Mouse (Mus musculus): ENCODE measurements around the gene 1700056E22Rik.
A peak's percentile ranks its signal among the peaks of the same experiment; 100 is the strongest.

The 1700056E22Rik gene

DNA sequence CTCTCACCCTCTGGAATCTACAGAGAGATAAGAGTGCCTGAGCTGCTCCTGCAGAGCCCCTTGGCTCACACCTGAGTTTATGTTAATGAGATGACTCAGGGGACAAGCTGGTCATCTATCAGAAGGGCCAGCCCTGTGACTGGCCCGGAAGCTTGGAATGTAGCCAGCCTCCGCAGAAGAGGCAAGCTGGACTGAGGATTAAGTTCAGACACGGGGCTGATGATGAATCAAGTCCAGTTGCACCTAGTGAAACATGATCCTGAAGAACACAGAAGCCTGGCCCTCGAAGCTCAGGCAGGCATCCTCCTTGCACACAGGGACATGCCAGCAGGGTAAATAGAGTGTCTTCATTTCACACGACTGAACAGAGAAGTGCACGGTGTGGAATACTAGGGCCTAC, 17.7 kb upstream of the 1700056E22Rik start:
- no peak for DNase-seq (ENCODE audit: low spot score in 2 of 2)

DNA sequence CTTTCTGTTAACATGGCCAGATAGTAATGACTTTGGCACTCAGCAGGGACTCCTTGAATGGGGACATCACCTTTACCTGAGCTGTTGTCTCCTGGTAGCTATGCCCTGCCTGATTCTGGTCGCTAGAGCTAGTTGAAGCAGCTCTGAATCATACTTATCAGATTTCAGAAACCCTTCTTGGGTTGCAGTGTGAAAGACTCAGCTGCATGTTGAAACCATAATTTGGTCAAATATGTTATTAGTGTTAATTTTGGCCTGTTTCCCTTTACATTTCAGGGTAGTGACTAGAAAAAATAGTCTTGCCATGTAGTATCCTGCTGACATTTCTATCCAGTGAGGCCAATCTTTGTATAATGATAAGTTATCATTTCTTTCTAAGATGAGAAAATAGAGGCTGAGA, 17.2 kb upstream of the 1700056E22Rik start:
- DNase-seq (ENCODE audit: low spot score in 2 of 2), result no peak

DNA sequence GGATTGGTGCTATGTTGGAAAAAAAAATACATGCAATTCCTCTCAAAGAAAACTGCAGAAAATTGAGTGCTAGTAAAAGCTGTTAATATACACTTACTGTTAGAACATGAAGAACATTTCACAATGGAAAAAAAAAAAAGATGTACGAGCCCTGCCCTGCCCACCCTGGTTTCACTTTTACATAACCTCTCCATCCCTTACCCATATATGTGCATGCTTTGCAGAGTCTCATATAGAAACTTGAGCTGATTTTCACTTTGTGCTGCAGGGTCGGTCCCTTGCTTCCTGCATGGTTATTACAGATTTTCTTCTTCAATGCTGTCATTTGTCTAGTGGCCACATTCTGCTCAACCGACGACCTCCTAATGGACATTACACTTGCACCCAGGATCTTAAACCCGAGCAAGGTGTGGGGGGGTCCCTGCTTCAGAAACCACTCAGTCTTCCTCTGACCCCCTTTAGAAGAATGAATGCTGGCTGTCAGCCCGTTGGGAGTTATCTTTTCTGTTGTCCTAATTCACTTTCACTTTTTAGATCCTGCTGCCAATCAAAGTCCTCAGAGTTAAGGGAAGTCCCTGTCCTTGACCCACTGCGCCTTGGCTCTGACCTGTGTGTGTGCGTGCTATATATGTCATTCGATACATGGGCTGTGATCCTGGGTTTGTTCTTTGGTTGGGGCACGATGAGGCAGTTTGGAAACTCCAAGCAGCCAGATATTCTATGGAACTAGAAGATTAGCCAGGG, 14.7 kb upstream of the 1700056E22Rik start:
- no peak for DNase-seq (ENCODE audit: low spot score in 2 of 2)

DNA sequence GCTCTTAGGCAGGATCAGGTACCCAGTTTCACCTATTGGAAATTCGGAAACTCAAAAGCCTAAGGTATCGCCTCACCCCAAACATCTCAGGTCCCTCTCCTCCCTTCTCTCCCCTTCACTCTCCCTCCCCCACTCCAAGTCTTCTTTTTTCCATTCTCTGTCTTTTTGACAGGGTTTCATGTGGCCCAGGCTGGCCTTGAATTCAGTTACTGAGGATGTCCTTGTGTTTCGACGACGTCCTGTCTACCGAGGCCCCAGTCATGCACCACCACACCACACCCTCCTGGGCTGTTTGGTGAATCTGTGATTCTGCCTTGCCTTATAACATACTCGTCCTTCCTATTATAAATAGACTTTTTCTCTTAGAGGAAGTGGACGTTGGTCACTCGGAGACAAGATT, 13.7 kb upstream of the 1700056E22Rik start:
- no peak for DNase-seq (ENCODE audit: low spot score in 2 of 2)

DNA sequence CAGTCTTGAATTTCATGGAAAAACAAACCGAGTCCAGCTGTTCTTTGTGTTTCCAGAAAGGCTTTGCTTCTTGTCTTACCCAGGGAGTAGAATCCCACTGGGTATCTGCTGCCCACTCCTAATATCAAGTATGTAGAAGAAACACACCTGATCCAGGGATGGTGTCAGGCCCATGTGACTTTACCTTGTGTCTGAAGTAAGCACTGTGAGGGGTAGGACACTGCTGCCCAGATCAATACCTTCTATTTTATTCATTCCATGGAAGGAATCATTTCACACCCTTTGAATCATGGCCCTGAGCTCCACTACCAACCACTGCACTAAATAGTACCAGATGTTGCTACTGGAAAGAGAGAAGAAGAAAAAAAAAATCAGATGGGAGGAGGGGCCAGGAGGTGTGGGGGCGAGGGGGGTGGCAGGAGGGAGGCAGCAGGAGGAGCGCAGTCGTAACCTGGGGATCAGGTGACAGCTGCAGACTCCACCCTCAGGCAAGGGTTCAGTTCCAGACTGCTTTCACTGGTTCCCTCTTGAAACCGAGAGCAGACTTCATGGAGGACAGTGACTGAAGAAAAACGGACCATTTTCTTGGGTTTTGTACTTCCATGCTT, 12.1 kb upstream of the 1700056E22Rik start:
- peak in 1 of 2 experiments; percentile 29 for DNase-seq (ENCODE audit: low spot score in 2 of 2)

DNA sequence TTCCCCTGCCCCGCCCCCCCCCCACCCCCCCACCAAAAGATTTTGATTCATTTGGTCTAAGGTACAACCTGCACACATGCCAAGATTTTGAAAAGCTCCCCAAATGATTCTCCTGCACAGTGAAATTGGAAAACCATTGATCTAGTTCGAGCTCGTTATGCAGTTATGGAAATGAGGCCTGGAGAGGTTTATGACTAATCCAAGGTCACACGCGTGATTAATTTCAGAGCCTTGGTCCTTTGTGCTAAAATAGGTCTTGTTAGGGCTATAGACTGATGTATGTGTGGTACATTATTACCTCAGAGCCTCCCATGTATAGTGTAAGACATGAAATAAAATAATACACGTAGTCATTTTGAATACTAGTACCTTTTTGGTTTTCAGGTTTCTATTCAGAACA, 9.3 kb upstream of the 1700056E22Rik start:
- no peak for DNase-seq (ENCODE audit: low spot score in 2 of 2)

DNA sequence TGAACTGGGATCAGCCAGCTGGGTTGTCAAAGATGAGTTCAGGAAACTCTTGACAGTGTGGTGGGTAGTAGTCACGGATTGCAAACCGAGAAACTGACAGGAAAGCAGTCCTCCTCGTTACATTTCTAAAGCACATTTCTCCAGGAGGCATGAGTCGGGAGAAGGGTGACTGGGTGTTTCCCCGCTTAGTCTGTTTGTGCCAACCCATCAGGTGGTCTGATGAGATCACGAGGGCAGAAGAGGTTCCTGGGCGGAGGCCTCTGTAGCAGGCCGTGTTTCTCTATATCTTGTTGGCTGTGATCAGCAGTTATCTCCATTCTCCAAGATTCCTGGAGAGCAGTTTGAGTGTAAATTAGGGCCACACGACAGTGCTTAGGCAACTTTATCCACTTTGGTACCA, 8.6 kb upstream of the 1700056E22Rik start:
- DNase-seq (ENCODE audit: low spot score in 2 of 2), result no peak

DNA sequence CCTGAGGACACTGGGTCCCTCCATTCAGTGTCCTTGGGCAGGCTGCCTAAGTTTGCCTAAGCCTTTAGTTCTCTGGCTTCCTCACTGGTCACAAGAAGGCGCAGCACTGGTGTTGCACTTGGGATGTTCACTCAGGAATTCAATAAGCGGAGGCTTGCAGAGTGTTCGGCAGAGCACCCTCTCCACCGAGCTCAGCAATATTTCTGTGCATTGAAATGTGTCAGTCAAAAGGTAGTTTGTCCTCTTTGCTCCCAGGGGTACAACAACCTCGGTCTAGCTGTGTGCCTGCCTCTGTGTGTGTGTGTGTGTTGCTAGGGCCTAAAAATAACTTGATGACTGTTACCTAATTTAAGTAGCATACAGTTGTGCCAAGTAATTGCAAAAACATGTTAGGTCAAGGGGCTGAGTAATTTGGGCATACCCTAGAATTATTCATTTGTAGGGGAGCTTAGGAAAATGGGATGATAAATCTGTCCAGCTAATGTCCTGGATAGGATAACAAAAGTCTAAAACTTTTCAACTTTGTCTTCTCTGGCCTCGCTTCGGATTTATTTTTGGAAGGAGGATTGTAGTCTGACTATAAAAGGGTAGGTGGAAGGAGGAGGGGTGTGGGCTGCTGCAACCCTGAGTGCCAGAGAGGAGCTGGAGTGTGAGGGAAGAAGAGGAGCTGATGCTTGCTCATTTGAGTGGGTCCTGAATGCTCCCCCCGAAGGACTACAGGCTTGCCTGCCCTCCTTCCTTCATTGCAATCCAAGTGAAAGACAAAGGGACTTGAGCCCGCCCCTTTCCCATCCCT, 7.9 kb upstream of the 1700056E22Rik start:
- DNase-seq (ENCODE audit: low spot score in 2 of 2), result no peak

DNA sequence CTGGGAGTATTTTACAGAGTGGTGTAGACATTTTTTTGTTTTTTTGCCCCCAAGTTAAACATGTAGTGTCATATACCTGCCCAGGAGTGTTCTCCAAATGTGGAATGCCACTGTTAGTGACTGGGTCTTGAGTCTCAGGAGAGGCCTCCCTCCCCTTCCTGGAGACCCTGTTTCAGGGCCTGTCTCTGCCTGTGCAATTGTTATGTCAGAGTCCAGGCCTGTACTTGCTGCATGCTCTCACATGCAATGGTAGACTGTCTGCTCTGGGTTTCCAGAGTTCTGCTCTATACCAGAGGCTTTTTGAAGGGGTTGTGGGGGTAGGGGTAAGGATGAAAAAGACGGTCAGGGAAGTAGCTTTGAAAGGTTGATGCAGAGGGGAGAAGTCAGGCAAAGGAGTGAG, 6.8 kb upstream of the 1700056E22Rik start:
- DNase-seq (ENCODE audit: low spot score in 2 of 2), result no peak

DNA sequence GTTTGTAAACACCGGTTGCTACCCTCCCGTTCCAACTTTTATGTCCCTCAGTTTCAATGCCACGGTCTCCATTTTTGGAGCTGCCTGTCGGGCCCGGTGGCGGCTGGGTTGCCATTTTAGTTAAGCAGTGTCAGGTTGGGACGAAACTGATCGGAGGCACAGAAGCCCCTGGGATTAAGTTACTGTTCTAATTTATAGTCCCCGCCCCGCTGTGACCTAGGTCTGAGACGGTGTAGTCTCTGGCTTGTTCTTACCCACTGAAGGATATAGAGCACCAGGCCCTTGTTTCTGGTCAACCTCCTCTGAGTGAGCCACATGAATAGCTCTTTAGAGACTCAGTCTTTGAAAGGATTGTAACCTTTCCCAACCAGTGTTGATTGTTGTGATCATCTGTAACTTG, 6.1 kb upstream of the 1700056E22Rik start:
- no peak for DNase-seq (ENCODE audit: low spot score in 2 of 2)

DNA sequence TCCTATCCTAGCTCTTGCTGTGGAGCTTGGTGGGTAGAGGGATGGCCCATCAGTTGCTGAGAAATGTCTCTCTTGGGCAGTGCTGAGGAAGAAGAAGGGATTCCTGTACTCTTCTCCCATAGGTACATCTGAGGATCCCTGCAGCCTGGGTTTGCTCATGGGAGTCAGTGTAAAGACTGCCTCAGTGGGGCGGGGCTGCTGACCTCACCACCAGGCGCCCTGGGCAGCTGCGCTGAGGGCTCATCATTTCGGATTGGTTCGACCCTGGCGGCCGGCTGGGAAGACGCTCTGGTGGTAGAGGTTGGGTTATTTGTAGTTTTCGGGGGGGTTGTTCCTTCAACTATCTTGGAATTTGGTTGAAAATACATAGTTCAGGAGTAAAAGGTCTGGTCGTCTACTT, 5.2 kb upstream of the 1700056E22Rik start:
- no peak for DNase-seq (ENCODE audit: low spot score in 2 of 2)

DNA sequence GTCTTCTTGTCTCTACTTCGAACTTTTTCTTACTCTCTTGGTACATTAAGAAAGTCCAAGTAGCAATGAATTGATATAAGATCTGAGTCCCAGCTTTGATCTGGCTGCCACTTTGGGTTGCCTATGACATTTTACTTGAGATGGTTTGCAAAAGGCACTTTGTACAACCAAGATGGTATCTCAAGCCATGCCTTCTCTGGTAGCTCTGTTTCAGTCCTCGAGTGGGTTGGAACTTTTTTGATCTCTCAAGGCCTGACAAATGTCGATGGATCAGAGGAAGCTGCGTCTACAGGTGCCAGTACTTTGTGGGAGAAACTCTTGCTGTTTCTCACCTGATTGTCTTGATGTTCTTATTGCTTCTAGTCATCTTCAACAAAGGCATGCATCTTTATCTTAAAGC, 3.7 kb upstream of the 1700056E22Rik start:
- no peak for DNase-seq (ENCODE audit: low spot score in 2 of 2)

DNA sequence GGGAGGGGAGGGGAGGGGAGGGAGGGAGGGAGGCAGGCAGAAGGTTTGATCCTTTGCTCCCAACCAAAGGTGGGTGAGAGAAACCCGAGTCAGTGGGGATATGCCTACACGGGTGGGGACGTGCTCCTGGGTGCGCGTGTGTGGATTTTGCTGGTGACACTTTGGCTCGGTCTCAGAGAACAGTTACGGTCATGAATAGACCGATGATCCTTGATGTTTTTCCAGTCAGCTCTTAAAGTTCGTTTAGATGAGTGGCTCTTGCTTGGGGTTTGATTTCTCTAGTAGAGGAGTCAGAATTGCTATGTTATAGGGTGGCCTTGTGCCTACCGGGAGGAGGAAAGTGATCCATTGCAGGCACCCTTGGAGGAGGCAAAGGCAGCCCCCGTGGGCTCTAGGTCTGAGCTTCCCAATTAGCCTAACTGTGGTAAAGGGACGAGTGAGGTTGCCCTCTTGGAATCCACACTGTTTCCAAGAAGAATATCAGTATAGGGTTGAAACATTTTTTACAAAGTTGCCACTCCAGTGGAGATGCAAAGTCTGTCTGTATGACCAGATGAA, 1.3 kb upstream of the 1700056E22Rik start:
- no peak for DNase-seq (ENCODE audit: low spot score in 2 of 2)

DNA sequence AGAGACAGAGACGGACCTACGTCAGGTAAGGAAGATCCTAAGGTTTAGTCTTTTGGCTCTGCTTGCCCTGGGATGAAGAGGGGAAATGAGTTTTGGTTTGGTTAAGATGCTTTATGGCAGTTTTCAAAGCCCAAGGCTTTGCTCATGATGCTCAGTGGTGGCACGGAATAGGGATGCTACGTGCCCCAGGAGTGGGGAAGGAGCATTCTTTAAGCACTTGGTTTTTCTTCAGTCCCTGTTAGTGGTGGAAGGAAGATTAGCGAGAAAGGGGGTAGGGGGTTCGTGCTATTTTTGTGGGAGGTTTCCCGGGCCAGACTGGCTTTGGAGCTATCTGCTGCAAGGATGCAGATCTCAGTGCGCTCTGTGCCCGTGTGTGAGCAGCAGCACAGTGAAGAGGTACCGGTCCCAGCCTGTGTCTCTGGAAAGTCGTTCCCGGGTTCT, 660 bp upstream of the 1700056E22Rik start:
- peak; percentile 36 to 37 for DNase-seq (ENCODE audit: low spot score in 2 of 2)

DNA sequence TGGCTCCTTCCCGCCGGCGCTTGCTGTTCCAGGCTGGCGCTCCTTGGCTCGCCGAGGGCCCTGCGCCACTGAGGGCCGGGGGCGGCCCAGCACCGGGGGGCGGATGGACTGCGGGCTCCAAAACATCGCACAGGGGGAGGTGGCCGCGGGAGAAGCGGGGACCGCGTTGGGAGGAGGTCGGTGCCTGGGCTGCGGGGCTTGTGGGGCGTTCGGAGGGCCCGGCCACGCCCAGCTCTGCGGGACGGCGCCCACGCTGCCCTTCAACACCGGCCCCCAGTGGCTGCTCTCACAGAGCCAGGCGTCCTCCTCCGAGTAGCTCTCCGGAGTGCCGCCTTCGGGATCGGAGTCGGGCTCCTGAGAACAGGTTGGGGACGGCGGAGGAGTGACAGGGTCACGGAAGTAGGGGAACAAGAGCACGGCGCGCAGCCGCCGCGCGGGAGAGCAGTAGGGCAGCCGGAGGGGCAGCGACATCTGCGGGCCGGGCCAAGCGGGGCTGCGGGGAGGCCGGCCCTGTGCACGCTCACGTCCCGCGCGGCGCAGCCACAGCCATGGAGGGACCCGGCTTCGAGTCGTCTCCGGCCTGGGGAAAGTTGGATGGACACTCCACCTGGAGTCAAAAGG, 601 bp downstream of the 1700056E22Rik start:
- DNase-seq (ENCODE audit: low spot score in 2 of 2), result peak; percentile 77 to 78

DNA sequence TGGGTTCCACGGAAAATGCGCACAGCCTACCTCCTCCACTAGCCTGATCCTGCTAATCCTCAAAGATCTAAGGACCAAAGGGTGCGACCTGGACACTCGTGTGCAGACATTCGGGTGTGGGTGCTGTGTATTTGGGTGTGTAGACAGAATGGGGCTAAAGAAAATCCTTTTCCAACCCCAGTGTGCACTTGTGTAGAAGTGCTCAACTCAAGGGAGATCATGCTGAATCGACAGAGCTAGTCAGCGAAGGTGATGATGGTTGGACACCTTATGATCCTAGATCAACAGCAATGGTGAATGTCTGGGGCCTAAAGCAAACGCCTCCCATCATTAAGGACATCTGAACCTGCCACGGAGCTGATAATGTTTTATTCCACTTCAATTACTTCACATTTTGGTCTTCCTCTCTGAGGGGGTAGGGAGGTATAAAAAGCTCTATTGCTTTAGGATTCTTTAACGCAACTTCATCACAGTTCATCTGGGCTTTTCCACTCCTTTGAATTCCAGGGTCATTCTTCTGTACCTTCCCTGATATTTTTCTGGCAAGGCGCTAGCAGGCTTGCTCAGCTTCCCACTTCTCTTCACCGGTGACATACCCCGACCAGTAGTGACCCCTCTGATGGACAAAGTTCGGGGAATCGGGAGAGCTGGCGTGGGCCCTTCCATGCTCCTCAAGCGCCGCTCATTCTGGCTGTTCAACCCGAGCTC, 1.3 kb downstream of the 1700056E22Rik start:
- no peak for DNase-seq (ENCODE audit: low spot score in 2 of 2)

DNA sequence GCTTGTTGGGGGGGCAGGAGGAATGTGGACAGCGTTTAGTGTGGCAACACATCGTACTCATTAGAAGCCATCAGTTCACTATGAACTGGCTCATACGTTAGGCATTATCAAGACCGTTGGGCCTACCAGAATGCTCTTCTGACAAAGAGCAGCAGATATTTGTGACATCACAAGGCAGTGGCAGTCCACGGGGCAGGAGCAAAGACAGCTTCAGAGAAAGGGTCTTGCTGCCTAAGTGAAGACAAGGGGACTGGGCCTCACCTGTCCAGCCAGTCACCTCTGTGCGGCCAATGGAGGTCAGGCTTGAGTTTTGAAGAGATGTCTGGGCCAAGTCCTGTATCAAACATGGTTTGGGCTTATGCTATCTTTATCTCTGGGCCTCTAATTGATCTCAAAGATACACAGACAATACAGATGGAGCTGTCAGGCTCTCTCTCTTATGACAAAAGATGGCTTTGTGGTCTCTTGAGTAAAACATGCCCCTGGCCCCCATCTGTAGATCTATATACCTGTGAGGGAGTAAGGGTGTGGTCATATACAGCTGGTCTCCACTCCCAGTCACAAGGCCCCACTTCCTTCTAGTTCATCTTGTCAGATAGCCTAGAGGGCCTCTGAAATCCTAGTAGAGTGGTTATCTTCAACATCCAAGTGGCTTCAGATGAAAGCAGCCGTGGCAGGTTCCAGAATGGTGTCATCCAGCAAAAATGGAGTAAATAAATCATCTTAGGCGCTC, 3.9 kb downstream of the 1700056E22Rik start:
- no peak for DNase-seq (ENCODE audit: low spot score in 2 of 2)

DNA sequence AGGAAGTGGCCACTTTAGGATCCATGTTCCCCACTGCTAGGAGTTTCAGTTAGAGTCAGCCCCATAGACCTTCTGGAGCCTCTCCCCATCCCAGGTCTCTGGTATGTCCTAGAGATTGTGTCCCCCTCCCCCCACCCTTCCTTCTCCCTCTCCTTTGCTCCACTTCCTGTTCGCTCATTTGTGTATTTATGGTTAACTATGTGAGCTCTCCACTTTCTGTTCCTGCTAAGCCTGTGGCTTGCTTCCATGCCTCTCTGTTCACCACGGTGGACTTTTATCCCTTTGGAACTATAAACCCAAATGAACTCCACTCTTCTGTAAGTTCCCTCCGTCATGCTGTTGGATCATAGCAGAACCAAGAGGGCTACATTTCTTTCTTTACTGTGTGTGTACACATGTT, 7.1 kb downstream of the 1700056E22Rik start:
- DNase-seq (ENCODE audit: low spot score in 2 of 2), result no peak

DNA sequence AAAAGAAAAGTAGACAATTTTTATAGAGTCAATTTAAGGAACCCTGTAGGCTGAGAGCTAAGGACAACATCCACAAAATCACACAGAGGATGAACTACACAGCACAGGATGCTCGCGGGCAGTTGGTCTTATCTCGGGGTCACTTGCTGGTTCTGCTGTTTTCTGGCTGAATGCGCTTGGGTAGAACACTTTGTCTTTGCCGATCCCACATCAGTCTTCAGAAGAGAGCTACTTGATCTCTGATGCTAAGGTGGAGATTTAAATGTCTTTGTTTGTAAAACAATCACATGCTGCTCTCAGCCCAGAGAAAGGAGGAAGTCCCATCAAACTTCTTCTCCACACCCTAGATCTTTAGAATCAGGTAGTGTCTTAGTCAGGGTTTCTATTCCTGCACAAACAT, 9.0 kb downstream of the 1700056E22Rik start:
- DNase-seq (ENCODE audit: low spot score in 2 of 2), result no peak

DNA sequence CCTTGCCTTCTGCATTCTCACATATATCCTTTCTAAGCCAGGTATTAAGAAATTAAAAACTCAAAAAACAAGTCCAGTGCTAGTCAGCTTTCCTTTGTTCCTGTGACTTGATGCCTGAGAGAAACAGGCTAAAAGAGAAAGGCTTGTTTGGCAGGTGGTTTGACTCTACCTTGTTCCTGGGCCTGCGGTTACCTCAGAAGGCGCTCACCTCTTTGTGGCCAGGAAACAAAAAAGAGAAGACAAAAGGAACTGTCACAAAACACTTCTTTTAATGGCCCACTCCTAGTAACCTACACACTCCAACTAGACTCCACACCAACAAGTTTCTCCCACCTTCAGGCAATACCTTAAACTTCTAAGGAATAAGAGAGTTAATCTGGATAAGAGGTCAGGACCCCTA, 9.5 kb downstream of the 1700056E22Rik start:
- DNase-seq (ENCODE audit: low spot score in 2 of 2), result no peak

DNA sequence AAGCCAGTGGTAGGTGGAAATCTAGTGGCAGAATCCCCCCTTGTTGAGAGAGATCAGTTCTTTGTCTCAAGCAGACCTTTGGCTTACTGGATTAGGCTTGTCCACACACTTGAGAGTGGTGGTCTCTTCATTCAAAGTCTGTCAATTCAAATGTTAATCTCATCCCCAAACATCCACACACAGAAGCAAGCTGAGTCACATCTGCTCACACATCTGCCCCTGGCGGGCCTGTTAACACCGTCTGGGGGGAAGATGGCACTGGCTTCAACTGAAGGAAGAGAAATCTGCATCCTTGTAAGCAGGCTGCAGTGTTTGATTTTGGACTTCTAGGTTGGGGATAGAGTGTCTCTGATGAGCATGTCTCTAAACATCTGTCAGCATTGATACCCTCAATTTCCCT, 10.1 kb downstream of the 1700056E22Rik start:
- DNase-seq (ENCODE audit: low spot score in 2 of 2), result no peak

Data from spleen, postnatal 10 days (tissue).